Mouse (Mus musculus): ENCODE results near the gene Srd5a2.
A peak's percentile ranks its signal among the peaks of the same experiment; 100 is the strongest.
"Not testable (repeated sequence)": the region's sequence is repeated elsewhere in the genome, so short reads cannot be mapped to it uniquely, and the experiment has no call there.

Gene Srd5a2

GRCm38 (mm10) chr17:74047210-74048082, at the start of gene Srd5a2:
Gene Srd5a2 (minus strand): TSS chr17:74047916.
- no peak for DNase-seq

GRCm38 (mm10) chr17:74088886-74089678, 41.4 kb upstream of the Srd5a2 start:
- DNase-seq, result no peak

GRCm38 (mm10) chr17:74088016-74088415, 40.3 kb upstream of the Srd5a2 start:
- no peak for DNase-seq

- no peak for DNase-seq
Observed at GRCm38 (mm10) chr17:74083370-74083769, 35.7 kb upstream of the Srd5a2 start.

- DNase-seq, result no peak
Observed at GRCm38 (mm10) chr17:74080076-74080615, 32.4 kb upstream of the Srd5a2 start.

GRCm38 (mm10) chr17:74078776-74079495, 31.2 kb upstream of the Srd5a2 start:
- no peak for DNase-seq

GRCm38 (mm10) chr17:74073067-74073466, 25.4 kb upstream of the Srd5a2 start:
- DNase-seq, result not testable (repeated sequence)

- DNase-seq, result not testable (repeated sequence)
Observed at GRCm38 (mm10) chr17:74062763-74063162, 15.0 kb upstream of the Srd5a2 start.

GRCm38 (mm10) chr17:74048229-74048816, 607 bp upstream of the Srd5a2 start:
- DNase-seq, result no peak

- DNase-seq, result no peak
Observed at GRCm38 (mm10) chr17:74043754-74044153, 4.0 kb downstream of the Srd5a2 start.

GRCm38 (mm10) chr17:74020526-74021203, 27.1 kb downstream of the Srd5a2 start:
- DNase-seq, result peak; percentile 85

- DNase-seq, result no peak
Observed at GRCm38 (mm10) chr17:74018281-74018680, 29.4 kb downstream of the Srd5a2 start.

GRCm38 (mm10) chr17:74017649-74018048, 30.1 kb downstream of the Srd5a2 start:
- no peak for DNase-seq

- DNase-seq, result no peak
Observed at GRCm38 (mm10) chr17:74015128-74015527, 32.6 kb downstream of the Srd5a2 start.

GRCm38 (mm10) chr17:74008680-74009079, 39.0 kb downstream of the Srd5a2 start:
- DNase-seq, result no peak

GRCm38 (mm10) chr17:74007001-74007400, 40.7 kb downstream of the Srd5a2 start:
- DNase-seq, result no peak

GRCm38 (mm10) chr17:74002396-74002795, 45.3 kb downstream of the Srd5a2 start:
- DNase-seq, result no peak

GRCm38 (mm10) chr17:73995907-73996645, 51.6 kb downstream of the Srd5a2 start:
- DNase-seq, result no peak

GRCm38 (mm10) chr17:73991264-73991663, 56.5 kb downstream of the Srd5a2 start:
- DNase-seq, result no peak

- no peak for DNase-seq
Observed at GRCm38 (mm10) chr17:73986571-73986970, 61.1 kb downstream of the Srd5a2 start.

- DNase-seq, result no peak
Observed at GRCm38 (mm10) chr17:73985936-73986335, 61.8 kb downstream of the Srd5a2 start.
